In the genomic region with DNA sequence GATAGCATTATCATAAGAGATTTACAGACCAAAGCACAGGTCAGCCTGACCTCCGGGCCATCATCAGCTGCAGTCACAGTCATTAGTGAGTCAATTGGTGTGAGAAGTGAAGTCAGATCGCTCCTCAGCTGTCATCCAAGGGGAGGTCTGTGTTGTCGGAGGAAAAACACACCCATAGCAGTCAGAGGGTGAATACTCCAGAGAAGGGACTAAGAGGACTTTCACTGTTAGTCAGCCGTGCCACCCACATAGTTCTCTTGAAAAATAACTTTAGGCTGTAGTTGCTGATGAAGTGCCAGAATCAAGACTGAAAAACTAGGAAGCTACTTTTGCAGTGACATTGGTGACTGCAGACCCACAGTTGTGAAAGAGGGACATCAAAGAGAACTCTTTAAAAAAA, we compare ENCODE assay signal across 10 mouse cellular contexts.
DNase-seq lines count a peak whose midpoint lies in the region; ATAC-seq and TF ChIP-seq lines count a peak whose summit lies in the region.
"Had no signal": no experiment of that assay in that cellular context is flagged by ENCODE, and none has a peak within 500 bp of the region (broad histone marks: within the 10 kb centered on the region; RNA-seq: fewer than 3 reads in every experiment).

No protein-coding gene starts in this region.

- no peaks in the 10 kb centered on the region for H3K9me3 ChIP-seq in heart, embryonic 10.5 days
- no peaks in the 10 kb centered on the region for H3K9me3 ChIP-seq in lung, postnatal 0 days (ENCODE audit: low read length)
- H3K9me3 ChIP-seq in limb, embryonic 15.5 days, result no peaks in the 10 kb centered on the region
- H3K9me3 ChIP-seq in stomach, embryonic 15.5 days, result no peaks in the 10 kb centered on the region
- no peaks in the 10 kb centered on the region for H3K9me3 ChIP-seq in midbrain, embryonic 11.5 days (ENCODE audit: control insufficient read depth, low read length)

- H3K27me3 ChIP-seq in heart, embryonic 10.5 days (ENCODE audit: insufficient read depth, poor library complexity, severe bottlenecking), result no peaks in the 10 kb centered on the region
- H3K27me3 ChIP-seq in lung, postnatal 0 days (replicated peaks; ENCODE audit: insufficient read depth, low read length), result no peaks in the 10 kb centered on the region
- H3K27me3 ChIP-seq in limb, embryonic 15.5 days, result no peaks in the 10 kb centered on the region
- H3K27me3 ChIP-seq in stomach, embryonic 15.5 days (replicated peaks), result no peaks in the 10 kb centered on the region
- H3K27me3 ChIP-seq in midbrain, embryonic 11.5 days (ENCODE audit: control insufficient read depth, insufficient read depth, low read length), result no peaks in the 10 kb centered on the region

- 5% methylated on average over 4 of the region's 4 CpGs for WGBS in heart, embryonic 10.5 days
- 3% methylated on average over 4 of the region's 4 CpGs for WGBS in lung, postnatal 0 days
- WGBS in limb, embryonic 15.5 days, result 12% methylated on average over 4 of the region's 4 CpGs
- WGBS in stomach, embryonic 15.5 days, result 14% methylated on average over 4 of the region's 4 CpGs
- 46% methylated on average over 4 of the region's 4 CpGs for WGBS in midbrain, embryonic 11.5 days

- no peaks in the 10 kb centered on the region for H3K36me3 ChIP-seq in heart, embryonic 10.5 days
- no peaks in the 10 kb centered on the region for H3K36me3 ChIP-seq in lung, postnatal 0 days (ENCODE audit: insufficient read depth, low read length)
- no peaks in the 10 kb centered on the region for H3K36me3 ChIP-seq in limb, embryonic 15.5 days
- no peaks in the 10 kb centered on the region for H3K36me3 ChIP-seq in stomach, embryonic 15.5 days
- H3K36me3 ChIP-seq in midbrain, embryonic 11.5 days (ENCODE audit: control insufficient read depth, insufficient read depth, low read length), result no peaks in the 10 kb centered on the region

- peak overlapping the region; percentile 30; the same call in 1 of the 2 replicates for H3K27ac ChIP-seq in heart, embryonic 10.5 days
- peak overlapping the region; percentile 70 for H3K27ac ChIP-seq in lung, postnatal 0 days (ENCODE audit: low read length)
- H3K27ac ChIP-seq in limb, embryonic 15.5 days, result no peak overlapping the region
- no peak overlapping the region for H3K27ac ChIP-seq in stomach, embryonic 15.5 days
- H3K27ac ChIP-seq in midbrain, embryonic 11.5 days (ENCODE audit: low read depth, low read length), result no peak overlapping the region

- peak overlapping the region; percentile 44 for H3K4me3 ChIP-seq in heart, embryonic 10.5 days
- 0 out of 2 replicates have a peak overlapping the region, but pooled peaks have one; percentile 6 for H3K4me3 ChIP-seq in lung, postnatal 0 days (ENCODE audit: low read depth, low read length)
- no peak overlapping the region for H3K4me3 ChIP-seq in limb, embryonic 15.5 days
- no peak overlapping the region for H3K4me3 ChIP-seq in stomach, embryonic 15.5 days (replicated peaks)
- no peak overlapping the region for H3K4me3 ChIP-seq in midbrain, embryonic 11.5 days (ENCODE audit: low read depth, low read length)

- ATAC-seq in lung, postnatal 0 days, result peak; percentile 68
- ATAC-seq in limb, embryonic 15.5 days (ENCODE audit: insufficient number of reproducible peaks, low FRiP score, low TSS enrichment, low read depth), result no peak
- ATAC-seq in stomach, embryonic 15.5 days (ENCODE audit: insufficient read depth, low FRiP score, low read depth), result no peak
- no peak for ATAC-seq in cerebellum, adult (ENCODE audit: insufficient number of reproducible peaks, low FRiP score, low TSS enrichment)
- no peak for ATAC-seq in midbrain, embryonic 11.5 days (ENCODE audit: low FRiP score)

- no peak overlapping the region for H3K9ac ChIP-seq in lung, postnatal 0 days (replicated peaks; ENCODE audit: low read depth)
- no peak overlapping the region for H3K9ac ChIP-seq in limb, embryonic 15.5 days
- H3K9ac ChIP-seq in stomach, embryonic 15.5 days, result no peak overlapping the region
- no peak overlapping the region for H3K9ac ChIP-seq in midbrain, embryonic 11.5 days (ENCODE audit: low read length)

- H3K4me2 ChIP-seq in lung, postnatal 0 days (replicated peaks; ENCODE audit: low read depth, low read length), result peak overlapping the region; percentile 43
- peak overlapping the region; percentile 22 for H3K4me2 ChIP-seq in limb, embryonic 15.5 days
- H3K4me2 ChIP-seq in stomach, embryonic 15.5 days, result peak overlapping the region; percentile 33
- no peak overlapping the region for H3K4me2 ChIP-seq in midbrain, embryonic 11.5 days

- no peak for TF ChIP-seq CTCF in lung, postnatal 0 days (IDR thresholded peaks at IDR 0.05)

- no peak for TF ChIP-seq EP300 in lung, postnatal 0 days (IDR thresholded peaks at IDR 0.05)

- H3K4me1 ChIP-seq in heart, embryonic 10.5 days, result peaks cover 27% of the 10 kb centered on the region
- peaks cover 8% of the 10 kb centered on the region; the same call in 1 of the 2 replicates for H3K4me1 ChIP-seq in lung, postnatal 0 days (ENCODE audit: insufficient read depth, low read depth, low read length)
- peaks cover 16% of the 10 kb centered on the region for H3K4me1 ChIP-seq in limb, embryonic 15.5 days
- peaks cover 20% of the 10 kb centered on the region; the same call in 1 of the 2 replicates for H3K4me1 ChIP-seq in stomach, embryonic 15.5 days
- H3K4me1 ChIP-seq in midbrain, embryonic 11.5 days (ENCODE audit: control insufficient read depth, insufficient read depth, low read length), result peaks cover 6% of the 10 kb centered on the region

- no peak for DNase-seq in heart, embryonic 10.5 days (ENCODE audit: low spot score)
- DNase-seq in heart, adult 9 months (ENCODE audit: low spot score in 2 of 2), result no peak
- DNase-seq in lung, postnatal 0 days (ENCODE audit: low spot score), result peak; percentile 49
- no peak for DNase-seq in lung, postnatal 25 days (ENCODE audit: low spot score)
- DNase-seq in midbrain, embryonic 11.5 days (ENCODE audit: low spot score, missing footprints), result no peak
- DNase-seq: adrenal gland, postnatal 25 days; thymus, adult 2 months had no signal

Comparison
In these comparisons a context has a peak if more than half of its experiments do, and no peak if none do; other contexts are left out.
1. H3K27ac ChIP-seq: peak in heart, embryonic 10.5 days (single experiment) and lung, postnatal 0 days (single experiment); none in limb, embryonic 15.5 days (single experiment), stomach, embryonic 15.5 days (single experiment) and midbrain, embryonic 11.5 days (single experiment).
2. H3K4me3 ChIP-seq: peak in heart, embryonic 10.5 days (single experiment) and lung, postnatal 0 days (single experiment); none in limb, embryonic 15.5 days (single experiment), stomach, embryonic 15.5 days (single experiment) and midbrain, embryonic 11.5 days (single experiment).